Mouse (Mus musculus) cerebellum, postnatal 36 days (tissue): Measurements from ENCODE around the gene Klhl29.

Experiments used
- DNase-seq, 2 experiments: peaks; one replicate each; pipeline ENCODE4 v3.0.0; 2021 to 2022; ENCODE audit warnings: mixed read lengths in 2 of 2

Gene Klhl29

DNA sequence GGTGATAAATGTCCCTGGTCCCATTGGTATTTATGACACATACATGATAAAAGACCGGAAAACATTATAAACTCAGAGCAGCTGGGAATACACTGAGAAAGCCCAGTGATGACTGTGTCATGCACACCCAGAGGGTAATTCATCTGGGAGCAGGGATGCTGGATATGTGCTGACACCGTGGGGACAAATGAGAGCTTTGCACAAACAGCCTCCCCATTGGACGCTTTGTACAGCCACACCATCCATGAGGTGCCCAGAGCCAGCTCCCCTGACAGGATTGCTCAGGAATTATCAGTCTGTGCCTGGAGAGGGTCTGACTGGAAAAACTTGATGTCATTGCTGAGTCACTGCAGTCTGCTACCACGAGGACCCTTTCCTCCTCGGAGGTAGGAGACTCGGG, 266.9 kb downstream of the Klhl29 start:
- no peak for DNase-seq

DNA sequence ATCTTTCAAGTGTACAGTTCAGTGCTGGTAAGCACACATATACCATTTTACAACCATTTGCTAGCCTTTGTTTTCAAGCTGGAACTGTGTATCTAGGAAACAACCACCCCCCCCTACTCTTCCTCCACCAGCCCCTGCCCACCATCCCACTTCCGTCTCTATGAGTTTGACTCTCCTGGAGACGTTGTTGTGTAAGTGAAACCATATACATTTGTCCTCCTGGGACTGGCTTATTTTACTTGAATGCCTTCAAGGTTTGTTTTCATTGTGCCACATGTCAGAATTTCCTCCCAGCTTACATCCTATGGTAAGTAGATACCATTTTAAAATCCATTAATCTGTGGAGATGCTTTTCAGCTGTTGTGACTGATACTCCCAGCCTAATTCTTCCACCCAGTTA, 267.7 kb downstream of the Klhl29 start:
- no peak for DNase-seq

DNA sequence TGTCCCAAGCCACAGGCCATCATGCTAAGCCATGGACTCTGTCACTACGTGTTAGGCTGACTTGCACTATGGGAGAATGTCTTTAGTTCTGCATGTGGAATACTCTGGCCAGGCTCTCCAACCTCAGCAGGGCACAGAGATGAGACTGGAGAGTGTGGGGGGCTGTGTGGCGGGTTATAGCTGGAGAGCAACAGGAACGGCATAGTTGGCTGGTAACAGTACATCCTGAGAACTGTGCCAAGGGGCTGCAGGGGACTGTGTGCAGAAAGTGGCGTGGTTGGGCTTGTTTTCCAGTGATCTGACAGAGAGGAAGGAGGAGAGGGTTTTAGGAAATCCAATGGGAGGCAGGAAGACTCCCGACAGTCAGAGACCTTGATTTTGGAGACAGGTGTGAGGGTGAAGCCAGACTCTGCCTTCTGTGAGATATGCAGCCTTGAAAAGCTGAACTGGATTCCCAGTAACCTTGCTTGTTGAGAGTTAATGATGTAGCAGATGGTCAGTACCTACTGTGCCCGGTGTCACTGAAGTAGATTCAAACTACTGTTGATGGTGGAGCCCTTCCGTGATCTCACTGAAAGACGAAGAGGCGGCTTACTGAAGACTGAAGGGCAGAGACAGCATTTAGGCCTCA, 270.9 kb downstream of the Klhl29 start:
- DNase-seq, result no peak

DNA sequence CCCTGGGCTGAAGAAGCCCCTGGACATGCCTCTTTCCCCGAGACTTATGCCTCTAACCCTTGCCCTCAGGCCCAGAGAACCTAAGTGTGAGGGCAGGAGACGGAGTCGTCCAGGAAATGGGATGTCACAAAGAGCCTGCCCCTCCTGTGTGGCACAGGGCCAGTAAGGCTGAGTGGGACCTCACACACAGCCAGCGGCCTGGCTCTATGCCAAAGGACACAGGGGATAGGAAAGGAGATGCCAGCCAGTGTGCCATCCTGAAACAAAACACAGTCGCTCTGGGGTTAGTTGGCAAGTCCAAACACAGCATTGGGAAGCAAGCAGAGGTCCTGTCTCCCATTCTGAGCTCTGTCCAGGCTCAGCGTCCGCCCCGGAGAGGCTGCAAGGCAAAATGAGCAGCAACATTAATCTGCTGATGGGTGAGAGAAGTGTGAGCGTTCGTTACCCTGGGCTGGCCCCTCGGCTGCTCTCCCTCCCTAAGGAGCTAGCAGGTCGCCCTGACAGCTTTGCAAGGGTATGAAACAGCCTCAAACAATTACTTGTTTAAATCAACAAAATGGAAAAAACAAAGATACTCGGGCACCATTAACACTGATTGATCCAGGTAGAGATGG, 274.0 kb downstream of the Klhl29 start:
- DNase-seq, result peak in 1 of 2 experiments; percentile 36

DNA sequence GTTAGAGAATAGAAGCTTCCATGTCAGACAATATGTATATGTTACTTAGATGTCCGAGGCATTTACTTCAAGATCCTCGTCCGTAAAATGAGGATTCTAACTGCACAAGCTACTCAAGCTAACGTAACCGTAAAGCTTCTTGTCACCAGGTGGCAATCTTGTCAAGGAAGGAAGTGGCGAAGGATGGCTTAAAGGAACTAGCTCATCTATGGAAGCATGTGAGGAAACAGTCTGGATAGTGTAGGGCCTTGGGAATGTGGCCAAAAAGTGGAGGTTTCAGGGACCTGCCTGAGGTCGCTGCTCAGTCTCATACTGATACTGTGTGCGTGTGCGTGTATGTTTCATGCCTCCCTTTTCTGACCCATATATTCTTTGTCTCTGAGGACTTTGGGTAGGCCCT, 275.9 kb downstream of the Klhl29 start:
- DNase-seq, result no peak

DNA sequence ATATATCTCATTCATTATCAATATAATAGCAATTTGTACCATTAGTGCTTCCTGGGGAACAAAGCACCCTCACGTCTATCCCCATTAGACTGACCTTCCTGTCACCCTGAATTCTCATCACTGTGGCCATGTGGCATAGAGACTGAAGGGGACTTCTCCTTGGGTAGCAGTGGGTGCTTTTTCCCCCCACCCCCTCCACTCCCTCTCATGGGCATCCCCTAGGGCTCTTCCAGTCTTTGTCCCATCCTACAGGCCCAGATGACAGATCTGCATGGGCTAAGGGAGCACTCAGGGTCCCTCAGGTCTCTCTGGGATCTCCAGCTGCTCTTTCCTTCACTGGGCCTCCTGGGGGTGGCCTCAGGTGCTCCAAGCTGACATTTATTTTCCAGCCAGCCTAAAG, 286.8 kb downstream of the Klhl29 start:
- DNase-seq, result no peak

DNA sequence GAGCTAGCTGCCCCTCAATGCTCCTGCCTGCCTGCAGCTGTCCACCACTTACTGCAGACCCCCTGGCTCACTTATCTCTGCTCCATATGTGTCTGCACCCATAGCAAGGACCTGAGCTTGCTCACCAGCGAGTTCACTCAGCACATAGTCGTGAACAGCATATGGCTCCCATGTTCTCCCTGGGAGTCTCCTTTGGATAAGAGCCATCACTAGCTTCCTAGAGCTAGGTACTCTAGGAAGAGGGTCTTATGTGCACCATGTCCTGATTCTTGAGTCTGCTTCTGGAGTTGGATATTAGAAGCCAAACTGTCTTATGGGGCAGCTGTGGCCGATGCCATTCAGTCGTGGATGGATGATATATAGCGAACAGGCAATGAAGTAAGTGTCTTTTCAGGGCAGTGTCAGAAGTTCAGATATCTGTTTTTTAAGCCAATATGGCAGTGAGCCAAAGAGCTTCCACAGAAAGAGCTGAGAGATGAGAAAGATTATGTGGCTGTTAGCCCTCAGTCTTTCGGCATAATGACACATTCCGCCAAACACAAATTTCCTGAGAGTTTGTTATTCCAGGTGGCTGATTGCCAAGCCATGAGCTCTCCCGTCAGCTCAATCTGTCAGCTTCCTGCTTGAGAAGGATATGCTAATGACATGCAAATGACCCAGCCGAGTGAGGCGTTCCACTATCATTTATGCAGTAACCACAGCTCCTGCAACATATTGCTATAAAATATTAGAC, 287.5 kb downstream of the Klhl29 start:
- peak; percentile 66 to 70 for DNase-seq

DNA sequence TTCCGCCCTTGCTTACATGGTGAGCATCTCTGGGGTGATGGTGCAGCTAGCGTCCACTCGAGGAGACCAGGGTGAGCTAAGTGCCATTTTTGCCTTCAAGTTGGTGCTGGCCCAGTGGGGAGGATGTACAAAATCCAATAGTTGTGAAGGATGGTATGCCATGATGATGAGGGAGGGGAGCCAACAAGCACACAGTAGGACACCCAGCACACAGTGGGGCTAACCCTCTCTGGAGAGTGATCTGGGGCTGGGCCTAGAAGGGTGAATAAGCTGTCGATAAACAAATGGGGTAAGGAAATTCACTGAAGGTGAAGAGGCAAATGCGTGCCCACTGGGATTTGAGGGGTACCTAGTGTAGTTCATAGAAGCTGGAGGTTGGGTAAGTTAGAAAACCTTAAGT, 290.8 kb downstream of the Klhl29 start:
- DNase-seq, result no peak

DNA sequence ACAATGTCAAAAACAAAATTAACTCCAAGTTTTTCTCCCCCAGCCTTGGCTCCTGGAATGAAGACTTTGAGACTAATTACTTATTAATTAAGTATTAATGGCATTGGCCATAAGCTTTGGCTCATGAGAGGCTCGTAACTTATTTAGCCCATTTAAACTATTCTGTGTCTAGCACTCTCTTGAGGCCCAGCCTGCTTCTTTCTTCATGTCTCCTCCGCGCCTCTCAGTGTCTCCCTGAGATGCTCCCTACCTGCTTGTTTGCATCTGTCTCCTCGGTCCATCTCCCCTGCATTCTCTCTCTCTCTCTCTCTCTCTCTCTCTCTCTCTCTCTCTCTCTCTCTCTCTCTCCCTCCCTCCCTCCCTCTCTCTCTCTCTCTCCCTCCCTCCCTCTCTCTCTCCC, 294.0 kb downstream of the Klhl29 start:
- no peak for DNase-seq

DNA sequence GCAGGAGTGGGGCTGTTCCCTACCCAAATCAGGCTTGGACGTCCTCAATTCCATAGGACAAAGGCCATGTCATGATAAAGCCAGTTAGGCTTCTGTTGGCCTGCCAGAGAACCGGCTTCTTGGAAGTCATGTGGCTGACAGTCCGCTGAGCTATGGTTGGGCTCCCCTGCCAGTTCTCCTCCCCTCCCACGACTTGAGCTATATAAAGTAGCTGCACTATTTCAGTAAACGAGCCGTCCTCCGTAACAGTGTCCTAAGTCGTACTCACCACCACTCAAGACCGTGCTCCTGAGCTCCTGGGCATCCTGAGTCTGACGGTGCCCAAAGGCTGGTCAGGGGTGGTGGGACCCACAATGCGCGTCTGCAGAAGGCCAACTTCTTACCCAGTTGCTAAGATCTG, 302.3 kb downstream of the Klhl29 start:
- no peak for DNase-seq

DNA sequence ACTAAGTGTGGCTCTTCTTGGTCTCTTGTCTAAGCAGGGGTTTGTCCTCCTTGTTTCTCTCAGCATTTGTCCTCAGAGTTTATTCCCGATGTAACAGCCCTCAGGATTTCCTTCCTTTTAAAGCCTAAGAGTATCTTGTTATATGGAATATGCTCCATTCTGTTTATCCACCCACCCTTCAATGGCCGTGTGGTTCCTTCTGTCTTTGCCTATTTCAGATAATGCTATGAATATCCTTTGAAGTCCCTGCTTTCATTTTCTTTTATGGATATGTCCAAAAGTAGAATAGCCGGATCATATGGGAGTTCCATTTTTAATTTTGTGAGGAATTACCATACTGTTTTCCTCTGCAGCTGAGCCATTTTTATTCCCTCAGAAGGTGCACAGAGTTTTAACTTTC, 305.4 kb downstream of the Klhl29 start:
- no peak for DNase-seq

DNA sequence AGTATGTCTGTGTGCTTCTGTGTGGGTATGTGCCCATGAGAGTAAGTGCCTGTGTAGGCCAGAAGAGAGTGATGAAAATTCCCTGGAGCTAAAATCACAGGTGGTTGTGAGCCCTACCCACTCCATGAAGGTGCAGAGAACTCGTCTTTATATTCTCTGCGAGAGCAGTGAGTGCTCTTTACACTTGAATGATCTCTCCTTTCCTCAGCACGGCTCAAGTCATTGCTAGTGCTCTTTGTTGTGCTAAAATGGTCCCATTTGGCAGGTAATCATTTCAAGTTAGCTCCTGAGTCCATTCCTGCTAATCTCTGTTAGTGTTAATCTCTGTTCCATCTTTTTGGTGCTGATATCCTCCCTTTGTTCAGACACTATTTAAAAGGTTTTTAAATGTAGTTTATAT, 307.9 kb downstream of the Klhl29 start:
- DNase-seq, result no peak

DNA sequence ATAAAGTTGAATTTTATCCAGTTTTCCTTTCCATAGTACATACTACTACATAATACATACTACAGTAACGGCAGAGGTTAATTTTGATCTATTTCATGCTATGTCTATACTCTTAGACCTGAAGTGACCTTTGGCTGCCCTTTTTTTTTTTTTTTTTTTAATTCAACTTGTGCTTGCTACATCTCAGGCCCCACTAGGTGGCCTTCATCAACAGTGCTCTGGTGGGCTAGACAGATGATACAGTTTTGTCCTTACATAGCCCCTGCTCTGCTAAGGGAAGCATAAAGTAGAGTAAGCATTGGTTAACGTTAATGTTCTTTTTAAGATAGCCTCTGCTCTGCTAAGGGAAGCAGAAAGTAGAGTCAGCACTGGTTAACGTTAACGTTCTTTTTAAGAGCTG, 327.4 kb downstream of the Klhl29 start:
- no peak for DNase-seq

DNA sequence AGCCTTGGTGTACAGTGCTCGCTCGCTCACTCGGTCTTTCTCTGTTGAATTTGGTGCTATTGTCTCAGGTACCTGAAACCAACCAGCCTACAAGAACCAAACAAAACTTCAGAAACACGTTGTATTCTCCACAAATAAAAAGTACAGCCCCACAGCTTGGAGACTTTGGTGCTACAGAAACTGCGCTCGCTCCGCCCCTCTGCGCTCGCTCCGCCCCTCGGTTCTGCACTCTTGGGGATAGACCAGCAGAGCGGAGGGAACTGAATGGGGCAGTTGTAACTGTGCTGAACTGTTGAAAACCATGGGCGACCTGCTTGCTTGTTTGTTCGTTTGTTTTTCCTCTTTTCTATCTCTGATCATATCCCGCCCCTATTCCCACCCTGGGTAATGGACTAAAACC, 331.3 kb downstream of the Klhl29 start:
- DNase-seq, result no peak

DNA sequence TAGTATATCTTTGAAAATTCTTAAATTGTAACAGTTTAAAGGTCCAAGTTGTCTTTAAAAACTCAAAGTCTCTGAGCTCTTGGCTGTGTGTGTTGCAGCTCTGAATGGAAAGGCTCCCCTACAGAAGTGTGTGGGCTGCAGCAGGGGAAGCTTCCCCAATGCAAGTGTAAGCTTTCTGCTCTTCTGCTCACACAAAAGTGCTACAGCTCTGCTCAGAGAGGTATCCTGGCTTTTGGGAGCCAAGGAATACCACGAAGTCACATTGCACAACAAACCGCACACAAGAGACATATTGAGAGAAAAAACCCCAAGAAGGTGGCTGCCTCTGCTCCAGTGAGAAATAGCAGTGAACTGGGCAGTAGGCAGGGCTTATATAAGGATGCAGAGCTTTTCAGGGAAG, 337.5 kb downstream of the Klhl29 start:
- DNase-seq, result no peak

DNA sequence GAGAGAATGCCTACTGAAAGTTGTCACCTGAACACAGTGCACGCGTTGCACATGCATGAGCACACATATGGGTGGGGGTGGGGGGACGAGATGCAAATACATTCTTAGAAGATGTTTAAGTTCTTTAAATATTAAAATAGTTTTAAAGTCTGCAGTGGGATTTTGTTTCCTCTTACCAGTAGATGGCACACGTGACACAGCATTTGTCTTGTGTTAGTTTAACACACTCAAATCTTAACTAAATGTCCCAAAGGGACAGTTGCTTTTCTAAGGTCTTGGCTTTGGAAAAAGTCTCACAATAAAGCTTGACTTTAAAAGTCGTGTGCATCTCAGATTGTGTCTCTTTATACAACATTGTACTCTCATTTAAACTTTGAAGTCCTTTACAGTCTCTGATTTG, 346.4 kb downstream of the Klhl29 start:
- no peak for DNase-seq
